Mouse (Mus musculus) megakaryocyte, embryonic 14.5 days (primary cell): ENCODE results near the gene Kctd11.

Source experiments
- FLI1 ChIP-seq: IDR thresholded peaks from 2 replicates; pipeline ENCODE4 v1.6.1; 2012; ENCODE audit warnings: low read length, inconsistent platforms, mixed read lengths
- GATA1 ChIP-seq: IDR thresholded peaks from 3 replicates; pipeline ENCODE4 v1.6.1; 2012; ENCODE audit warnings: mixed read lengths, low read length, inconsistent platforms, borderline replicate concordance

DNA sequence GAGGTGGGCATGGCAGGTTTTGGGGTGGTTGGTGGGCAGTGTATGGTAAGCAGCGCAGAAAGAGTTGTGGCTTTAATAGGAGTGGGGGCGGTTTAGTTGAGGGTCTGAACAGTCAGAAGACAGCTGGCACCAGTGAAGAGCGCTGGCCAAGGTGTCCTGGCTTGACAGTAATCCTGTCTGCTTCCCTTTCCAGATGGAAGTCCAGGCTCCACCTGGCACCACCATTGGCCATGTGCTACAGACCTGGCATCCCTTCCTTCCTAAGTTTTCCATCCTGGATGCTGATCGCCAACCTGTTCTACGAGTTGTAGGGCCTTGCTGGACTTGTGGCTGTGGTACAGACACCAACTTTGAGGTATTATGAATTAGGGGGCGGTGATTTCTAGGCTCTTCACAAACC is 33.2 kb downstream of the Kctd11 start:
- no peak for TF ChIP-seq GATA1
- no peak for TF ChIP-seq FLI1
